Comparison of ENCODE assay signal across 18 mouse cellular contexts in genomic region chr3:106978728-106979127, GRCm38 (mm10). TPM values are rescaled to one million over a fixed set of nuclear protein-coding genes. Genes with fewer than 3 reads are reported as not detected.
DNase-seq lines count a peak whose midpoint lies in the region; ATAC-seq lines count a peak whose summit lies in the region.
"Had no signal": no experiment of that assay in that cellular context is flagged by ENCODE, and none has a peak within 500 bp of the region (broad histone marks: within the 10 kb centered on the region; RNA-seq: fewer than 3 reads in every experiment).

No protein-coding gene starts in this region.

- no peak for DNase-seq in forebrain, embryonic 11.5 days (ENCODE audit: low spot score)
- no peak for DNase-seq in forebrain, embryonic 10.5 days (ENCODE audit: extremely low spot score, low spot score)
- peak; percentile 33 to 45 for DNase-seq in left cerebral cortex, adult 18-20 months (ENCODE audit: low spot score in 2 of 2)
- DNase-seq in left cerebral cortex, postnatal 4 days, result no peak
- peak; percentile 13 to 28 for DNase-seq in left cerebral cortex, postnatal 10 days (ENCODE audit: extremely low spot score in 1 of 2, low spot score in 2 of 2)
- peak; percentile 11 for DNase-seq in right cerebral cortex, postnatal 14 days
- no peak for DNase-seq in cerebellum, adult 8-10 months
- no peak for DNase-seq in kidney, postnatal 14 days
- DNase-seq: cerebellum, postnatal 36 days; gastrocnemius, postnatal 10 days; kidney, postnatal 10 days; lung, embryonic 14.5 days; thymus, postnatal 25 days had no signal

- no peak overlapping the region for H3K4me2 ChIP-seq in forebrain, embryonic 11.5 days (ENCODE audit: low read depth, low read length, severe bottlenecking)
- H3K4me2 ChIP-seq: intestine, embryonic 15.5 days; lung, embryonic 14.5 days; neural tube, embryonic 15.5 days had no signal

- no peak overlapping the region for H3K4me3 ChIP-seq in forebrain, embryonic 11.5 days (ENCODE audit: low read depth, low read length)
- H3K4me3 ChIP-seq in forebrain, embryonic 10.5 days, result no peak overlapping the region
- H3K4me3 ChIP-seq: embryonic facial prominence, embryonic 10.5 days; erythroblast, embryonic 14.5 days; intestine, embryonic 15.5 days; neural tube, embryonic 15.5 days had no signal

- H3K4me1 ChIP-seq in forebrain, embryonic 11.5 days (replicated peaks; ENCODE audit: control insufficient read depth, insufficient read depth, low read length), result peaks cover 2% of the 10 kb centered on the region; the same call in 1 of the 2 replicates
- peaks cover 9% of the 10 kb centered on the region; the same call in 1 of the 2 replicates for H3K4me1 ChIP-seq in forebrain, embryonic 10.5 days
- H3K4me1 ChIP-seq: embryonic facial prominence, embryonic 10.5 days; intestine, embryonic 15.5 days; neural tube, embryonic 15.5 days had no signal

- no peak overlapping the region for H3K27ac ChIP-seq in forebrain, embryonic 11.5 days (ENCODE audit: low read depth, low read length)
- H3K27ac ChIP-seq in forebrain, embryonic 10.5 days, result no peak overlapping the region
- H3K27ac ChIP-seq: embryonic facial prominence, embryonic 10.5 days; intestine, embryonic 15.5 days; neural tube, embryonic 15.5 days had no signal

- intact Hi-C loops in left cerebral cortex, postnatal 4 days (cut with DNase I), result no loop called here
- intact Hi-C loops in left cerebral cortex, postnatal 10 days (cut with DNase I), result no loop called here

- 33% methylated on average over 6 of the region's 6 CpGs for WGBS in forebrain, embryonic 11.5 days
- WGBS in forebrain, embryonic 10.5 days, result 62% methylated on average over 6 of the region's 6 CpGs

- no peaks in the 10 kb centered on the region for H3K27me3 ChIP-seq in forebrain, embryonic 11.5 days (ENCODE audit: control insufficient read depth, insufficient read depth, low read length)
- no peaks in the 10 kb centered on the region for H3K27me3 ChIP-seq in forebrain, embryonic 10.5 days (ENCODE audit: poor library complexity, severe bottlenecking)
- H3K27me3 ChIP-seq: CH12.LX; intestine, embryonic 15.5 days; neural tube, embryonic 15.5 days had no signal

- ATAC-seq in forebrain, embryonic 11.5 days (replicated peaks; ENCODE audit: low FRiP score), result peak; percentile 49; the same call in 1 of the 2 replicates
- ATAC-seq: intestine, embryonic 15.5 days had no signal

- no peaks in the 10 kb centered on the region for H3K9me3 ChIP-seq in forebrain, embryonic 11.5 days (ENCODE audit: control insufficient read depth, low read length)
- no peaks in the 10 kb centered on the region for H3K9me3 ChIP-seq in forebrain, embryonic 10.5 days
- H3K9me3 ChIP-seq: embryonic facial prominence, embryonic 10.5 days; intestine, embryonic 15.5 days; neural tube, embryonic 15.5 days had no signal

- H3K9ac ChIP-seq in forebrain, embryonic 11.5 days (ENCODE audit: low read length), result no peak overlapping the region
- H3K9ac ChIP-seq: intestine, embryonic 15.5 days; lung, embryonic 14.5 days; neural tube, embryonic 15.5 days had no signal

- H3K36me3 ChIP-seq in forebrain, embryonic 11.5 days (ENCODE audit: control insufficient read depth, insufficient read depth, low read length), result no peaks in the 10 kb centered on the region
- no peaks in the 10 kb centered on the region for H3K36me3 ChIP-seq in forebrain, embryonic 10.5 days (replicated peaks)
- H3K36me3 ChIP-seq: embryonic facial prominence, embryonic 10.5 days; intestine, embryonic 15.5 days; neural tube, embryonic 15.5 days had no signal

RNA-seq across cellular contexts. Expression of gene Kcna3, which starts 57.2 kb away (rescaled TPM):
- 9.2 and 9.5 TPM in 2 replicates for polyA plus RNA-seq in forebrain, embryonic 11.5 days (2014; fragmentation: Nextera tagmentation; extraction: Ambion mirVana)
- polyA plus RNA-seq in forebrain, embryonic 10.5 days (2016; fragmentation: Nextera tagmentation; extraction: Ambion mirVana), result 3.3 and 3.5 TPM in 2 replicates
- 10 to 100 TPM; 32.9 to 38.9 TPM for total RNA-seq in left cerebral cortex, adult 18-20 months (2021)
- 10 to 100 TPM; 32.9 to 36.6 TPM for total RNA-seq in left cerebral cortex, postnatal 4 days (2021)
- 10 to 100 TPM; 28.0 to 28.1 TPM for total RNA-seq in left cerebral cortex, postnatal 10 days (2021)
- polyA plus RNA-seq: erythroblast, embryonic 14.5 days had no signal

Comparison
In these comparisons a context has a peak if more than half of its experiments do, and no peak if none do; other contexts are left out.
1. DNase-seq: peak in left cerebral cortex, adult 18-20 months (2 of 2), left cerebral cortex, postnatal 10 days (2 of 2) and right cerebral cortex, postnatal 14 days (single experiment); none in forebrain, embryonic 11.5 days (single experiment), forebrain, embryonic 10.5 days (single experiment), left cerebral cortex, postnatal 4 days (single experiment), cerebellum, adult 8-10 months (single experiment) and kidney, postnatal 14 days (single experiment).